Mouse (Mus musculus) liver, postnatal 0 days (tissue): ENCODE measurements around the gene Krt16.

Experiments
- CTCF ChIP-seq: sonication (generic); IDR thresholded peaks from 2 replicates; pipeline ENCODE4 v1.5.1; 2016; ENCODE audit warnings: antibody characterized with exemption, low read depth
- EP300 ChIP-seq: IDR thresholded peaks from 2 replicates; pipeline ENCODE4 v1.6.1; 2016; ENCODE audit warnings: antibody characterized with exemption, low read depth, mild to moderate bottlenecking

GRCm38 (mm10) chr11:100269821-100270332, 21.2 kb upstream of the Krt16 start, which contains the start of gene Krt42:
- no peak for TF ChIP-seq CTCF
- TF ChIP-seq EP300: no peak
